Mouse (Mus musculus) liver, embryonic 11.5 days (tissue): Measurements from ENCODE around the gene Poc5. TPM values are rescaled to one million over a fixed set of nuclear protein-coding genes. Genes with fewer than 3 reads are reported as not detected.

Experiments used
- ATAC-seq: fragments of 200-750 bp; cut with Nextera tagmentation; replicated peaks from 2 replicates; pipeline ENCODE4 v1.8.0; 2017; ENCODE audit warnings: moderate number of reproducible peaks, mild to moderate bottlenecking, moderate TSS enrichment, moderate library complexity; ENCODE audit not compliant: low FRiP score
- DNase-seq: peaks from one replicate; pipeline ENCODE4 v3.0.0-alpha.2; 2017; ENCODE audit warnings: low spot score
- H3K27ac ChIP-seq: fragments of 300-500 bp; sonication (generic); 2 replicates; pipeline ENCODE4 v1.5.1; 2014; ENCODE audit warnings: mild to moderate bottlenecking, low read depth, low read length, control low read depth
- H3K27me3 ChIP-seq: fragments of 300-500 bp; sonication (generic); replicated peaks from 2 replicates; pipeline ENCODE4 v1.6.1; 2014; ENCODE audit warnings: low read length, mixed read lengths; ENCODE audit not compliant: control insufficient read depth, insufficient read depth
- H3K36me3 ChIP-seq: fragments of 300-500 bp; sonication (generic); 2 replicates; pipeline ENCODE4 v1.6.1; 2014; ENCODE audit warnings: mild to moderate bottlenecking, low read length, moderate library complexity, mixed read lengths; ENCODE audit not compliant: control insufficient read depth, insufficient read depth
- H3K4me1 ChIP-seq: fragments of 300-500 bp; sonication (generic); replicated peaks from 2 replicates; pipeline ENCODE4 v1.6.1; 2014; ENCODE audit warnings: low read length, mixed read lengths; ENCODE audit not compliant: control insufficient read depth, insufficient read depth
- H3K4me2 ChIP-seq: fragments of 300-500 bp; sonication (generic); 2 replicates; pipeline ENCODE4 v1.6.1; 2014; ENCODE audit warnings: mild to moderate bottlenecking, control low read depth, moderate library complexity
- H3K4me3 ChIP-seq: fragments of 300-500 bp; sonication (generic); 2 replicates; pipeline ENCODE4 v1.5.1; 2014; ENCODE audit warnings: low read depth, low read length, control low read depth
- H3K9ac ChIP-seq: fragments of 300-500 bp; sonication (generic); 2 replicates; pipeline ENCODE4 v1.6.1; 2014; ENCODE audit warnings: low read depth, low read length, control low read depth
- H3K9me3 ChIP-seq: fragments of 300-500 bp; sonication (generic); 2 replicates; pipeline ENCODE4 v1.6.1; 2016; ENCODE audit warnings: low read length, inconsistent platforms, mixed read lengths; ENCODE audit not compliant: control insufficient read depth
- WGBS: fragments of 180-500 bp; shearing (Covaris S2); extraction: QIAGEN DNeasy Blood & Tissue Kit; methylation state at CpG from one replicate; pipeline ENCODE4 v1.1.7; 2014; 5-methylcytosine and 5-hydroxymethylcytosine counted together
- polyA plus RNA-seq: library from polyadenylated mRNA; unstranded; fragments of >200 nt; fragmentation: Nextera tagmentation; extraction: Ambion mirVana; gene quantifications from 2 replicates; pipeline ENCODE4 v1.2.1, GENCODE M21; 2014

Poc5 gene
- polyA plus RNA-seq, 1 experiment from 2014 or later, result 15.9 TPM

- Histone ChIP-seq H3K9ac (peak overlapping the region; percentile 54), H3K4me2 (peak overlapping the region; percentile 80), H3K4me3 (peak overlapping the region; percentile 62), H3K9me3 (no peaks in the 10 kb centered on the region), H3K27me3 (no peaks in the 10 kb centered on the region), H3K36me3 (peaks cover 14% of the 10 kb centered on the region; the same call in 1 of the 2 replicates), H3K4me1 (peaks cover 6% of the 10 kb centered on the region), H3K27ac (no peak overlapping the region)
- ATAC-seq (no peak), DNase-seq (no peak)
- 13% methylated on average over 2 of the region's 2 CpGs for WGBS
Observed at GRCm38 (mm10) chr13:96389301-96389700, 1.2 kb downstream of the Poc5 start.

- H3K4me3 ChIP-seq, result no peak overlapping the region
- WGBS, result 95% methylated on average over 5 of the region's 5 CpGs
- H3K9ac ChIP-seq, result no peak overlapping the region
- H3K9me3 ChIP-seq, result no peaks in the 10 kb centered on the region
- no peak for DNase-seq
- H3K4me1 ChIP-seq, result no peaks in the 10 kb centered on the region
- H3K36me3 ChIP-seq, result peaks cover 41% of the 10 kb centered on the region
- no peaks in the 10 kb centered on the region for H3K27me3 ChIP-seq
- no peak for ATAC-seq
- no peak overlapping the region for H3K4me2 ChIP-seq
- H3K27ac ChIP-seq, result no peak overlapping the region
Observed at GRCm38 (mm10) chr13:96401251-96401650, 13.2 kb downstream of the Poc5 start.

- Histone ChIP-seq H3K4me2 (no peak overlapping the region), H3K36me3 (peaks cover 33% of the 10 kb centered on the region), H3K9me3 (no peaks in the 10 kb centered on the region), H3K9ac (no peak overlapping the region), H3K27me3 (no peaks in the 10 kb centered on the region), H3K4me3 (no peak overlapping the region), H3K4me1 (no peaks in the 10 kb centered on the region), H3K27ac (no peak overlapping the region)
- no peak for ATAC-seq
- WGBS, result 94% methylated on average over 2 of the region's 2 CpGs
- no peak for DNase-seq
Observed at GRCm38 (mm10) chr13:96405518-96405917, 17.4 kb downstream of the Poc5 start.

- no peak overlapping the region for H3K4me3 ChIP-seq
Observed at GRCm38 (mm10) chr13:96407040-96407439, 18.9 kb downstream of the Poc5 start.

GRCm38 (mm10) chr13:96408786-96409185 is 20.7 kb downstream of the Poc5 start:
- Histone ChIP-seq H3K27me3 (no peaks in the 10 kb centered on the region), H3K36me3 (peaks cover 28% of the 10 kb centered on the region), H3K9ac (no peak overlapping the region), H3K9me3 (no peaks in the 10 kb centered on the region), H3K4me3 (no peak overlapping the region), H3K4me2 (no peak overlapping the region), H3K4me1 (no peaks in the 10 kb centered on the region), H3K27ac (no peak overlapping the region)
- 91% methylated on average over 1 of the region's 1 CpGs for WGBS
- ATAC-seq (no peak), DNase-seq (no peak)

More at GRCm38 (mm10) chr13:96407040-96407439, 18.9 kb downstream of the Poc5 start:
- 74% methylated on average over 4 of the region's 4 CpGs for WGBS
- peaks cover 37% of the 10 kb centered on the region for H3K36me3 ChIP-seq
- H3K4me1 ChIP-seq, result no peaks in the 10 kb centered on the region
- H3K9me3 ChIP-seq, result no peaks in the 10 kb centered on the region
- no peak overlapping the region for H3K4me2 ChIP-seq
- ATAC-seq (no peak), DNase-seq (no peak)
- no peak overlapping the region for H3K27ac ChIP-seq
- H3K9ac ChIP-seq, result no peak overlapping the region
- no peaks in the 10 kb centered on the region for H3K27me3 ChIP-seq

GRCm38 (mm10) chr13:96414384-96414783 is 26.3 kb downstream of the Poc5 start:
- DNase-seq, result no peak
- 74% methylated on average over 6 of the region's 6 CpGs for WGBS
- Histone ChIP-seq H3K27me3 (no peaks in the 10 kb centered on the region), H3K27ac (no peak overlapping the region), H3K4me3 (no peak overlapping the region), H3K4me2 (no peak overlapping the region), H3K36me3 (peaks cover 26% of the 10 kb centered on the region), H3K4me1 (no peaks in the 10 kb centered on the region), H3K9me3 (no peaks in the 10 kb centered on the region), H3K9ac (no peak overlapping the region)
- no peak for ATAC-seq

GRCm38 (mm10) chr13:96416380-96416779 is 28.3 kb downstream of the Poc5 start:
- peaks cover 14% of the 10 kb centered on the region for H3K36me3 ChIP-seq
- WGBS, result 92% methylated on average over 8 of the region's 8 CpGs

GRCm38 (mm10) chr13:96417261-96417813 is 29.2 kb downstream of the Poc5 start:
- peaks cover 14% of the 10 kb centered on the region for H3K36me3 ChIP-seq
- H3K9me3 ChIP-seq, result no peaks in the 10 kb centered on the region
- no peaks in the 10 kb centered on the region for H3K27me3 ChIP-seq
- DNase-seq (no peak), ATAC-seq (no peak)
- H3K4me2 ChIP-seq, result no peak overlapping the region
- no peaks in the 10 kb centered on the region for H3K4me1 ChIP-seq
- WGBS, result 86% methylated on average over 5 of the region's 5 CpGs
- H3K27ac ChIP-seq, result no peak overlapping the region
- no peak overlapping the region for H3K4me3 ChIP-seq
- H3K9ac ChIP-seq, result no peak overlapping the region

More at GRCm38 (mm10) chr13:96416380-96416779, 28.3 kb downstream of the Poc5 start:
- DNase-seq (no peak), ATAC-seq (no peak)
- no peak overlapping the region for H3K9ac ChIP-seq
- H3K4me3 ChIP-seq, result no peak overlapping the region
- H3K27ac ChIP-seq, result no peak overlapping the region
- no peaks in the 10 kb centered on the region for H3K4me1 ChIP-seq
- no peak overlapping the region for H3K4me2 ChIP-seq
- no peaks in the 10 kb centered on the region for H3K27me3 ChIP-seq
- no peaks in the 10 kb centered on the region for H3K9me3 ChIP-seq

DNA sequence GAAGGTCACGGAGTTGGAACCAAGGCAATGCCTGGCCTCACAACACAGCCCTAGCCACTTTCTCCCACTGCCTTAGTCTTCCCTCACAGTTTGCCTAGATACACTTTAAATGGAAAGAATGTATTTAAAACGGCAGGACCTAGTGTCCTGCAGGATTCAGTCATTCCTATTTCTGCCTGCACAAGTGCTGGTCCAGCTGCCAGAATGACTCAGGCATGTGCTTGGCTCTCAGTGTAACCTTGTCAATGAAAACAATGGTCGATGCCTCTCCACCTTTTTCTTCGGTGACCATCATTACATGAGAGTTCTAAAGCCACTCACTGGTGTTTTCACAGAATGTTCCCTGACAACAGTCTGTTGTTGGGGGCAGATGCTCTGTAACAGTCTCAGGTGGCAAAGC is 30.4 kb downstream of the Poc5 start:
- Histone ChIP-seq H3K4me1 (no peaks in the 10 kb centered on the region), H3K4me3 (no peak overlapping the region), H3K4me2 (no peak overlapping the region), H3K27ac (no peak overlapping the region), H3K9me3 (no peaks in the 10 kb centered on the region), H3K27me3 (no peaks in the 10 kb centered on the region), H3K36me3 (peaks cover 14% of the 10 kb centered on the region), H3K9ac (no peak overlapping the region)
- WGBS, result 93% methylated on average over 4 of the region's 4 CpGs
- DNase-seq (no peak), ATAC-seq (no peak)
